Comparison of ENCODE assay signal across 16 mouse cellular contexts in genomic region chr4:101438271-101438670, GRCm38 (mm10). TPM values are rescaled to one million over a fixed set of nuclear protein-coding genes. Genes with fewer than 3 reads are reported as not detected.
DNase-seq lines count a peak whose midpoint lies in the region; ATAC-seq and TF ChIP-seq lines count a peak whose summit lies in the region.
"Had no signal": no experiment of that assay in that cellular context is flagged by ENCODE, and none has a peak within 500 bp of the region (broad histone marks: within the 10 kb centered on the region; RNA-seq: fewer than 3 reads in every experiment).

No protein-coding gene starts in this region.

- ATAC-seq in kidney, embryonic 14.5 days (ENCODE audit: low FRiP score, low TSS enrichment), result no peak
- ATAC-seq: forebrain, embryonic 15.5 days had no signal

- no peaks in the 10 kb centered on the region for H3K79me2 ChIP-seq in heart, adult 2 months (replicated peaks; ENCODE audit: control insufficient read depth, insufficient read depth, low read length)

- TF ChIP-seq EP300 in heart, adult 2 months (IDR thresholded peaks at IDR 0.05; ENCODE audit: insufficient read depth, low read depth, low read length), result no peak

- H3K9ac ChIP-seq in heart, adult 2 months (ENCODE audit: low read depth, low read length), result no peak overlapping the region
- H3K9ac ChIP-seq in kidney, embryonic 14.5 days (ENCODE audit: low read depth, low read length), result no peak overlapping the region
- H3K9ac ChIP-seq: forebrain, embryonic 15.5 days; liver, embryonic 15.5 days had no signal

- TF ChIP-seq POLR2A in heart, adult 2 months (IDR thresholded peaks at IDR 0.05; ENCODE audit: insufficient read depth, low read depth, low read length), result no peak

- TF ChIP-seq CTCF in heart, adult 2 months (IDR thresholded peaks at IDR 0.05), result no peak

- no peaks in the 10 kb centered on the region for H3K36me3 ChIP-seq in heart, adult 2 months (ENCODE audit: control insufficient read depth, insufficient read depth, low read length)
- no peaks in the 10 kb centered on the region for H3K36me3 ChIP-seq in kidney, embryonic 14.5 days (ENCODE audit: control insufficient read depth, insufficient read depth, low read length)
- H3K36me3 ChIP-seq: forebrain, embryonic 15.5 days; liver, embryonic 15.5 days had no signal

- WGBS in heart, adult 2 months, result 32% methylated on average over 8 of the region's 8 CpGs
- WGBS in kidney, embryonic 14.5 days, result 59% methylated on average over 8 of the region's 8 CpGs

- H3K4me3 ChIP-seq in heart, adult 2 months, result no peak overlapping the region
- no peak overlapping the region for H3K4me3 ChIP-seq in kidney, embryonic 14.5 days (ENCODE audit: low read length)
- H3K4me3 ChIP-seq: forebrain, embryonic 15.5 days; hindbrain, embryonic 10.5 days; liver, embryonic 15.5 days; midbrain, embryonic 10.5 days; myocyte had no signal

- DNase-seq in cerebellum, adult 11-12 months, result peak; percentile 70
- no peak for DNase-seq in cerebellum, postnatal 4 days (ENCODE audit: low spot score in 2 of 2)
- DNase-seq in cerebellum, adult 18-20 months, result peak; percentile 69
- peak; percentile 32 to 73 for DNase-seq in heart, adult 2 months
- peak; percentile 80 to 82 for DNase-seq in heart, postnatal 10 days
- DNase-seq in layer of hippocampus, postnatal 36 days, result no peak
- no peak for DNase-seq in layer of hippocampus, adult 9-11 months
- DNase-seq: adrenal gland, postnatal 14 days; kidney, adult 18-20 months; left cerebral cortex, postnatal 4 days had no signal

- no peaks in the 10 kb centered on the region for H3K27me3 ChIP-seq in heart, adult 2 months (ENCODE audit: control insufficient read depth, insufficient read depth, low read length)
- H3K27me3 ChIP-seq in kidney, embryonic 14.5 days (ENCODE audit: control insufficient read depth, insufficient read depth, low read length), result no peaks in the 10 kb centered on the region
- H3K27me3 ChIP-seq: forebrain, embryonic 15.5 days; liver, embryonic 15.5 days had no signal

- peaks cover 8% of the 10 kb centered on the region for H3K4me1 ChIP-seq in heart, adult 2 months (ENCODE audit: control insufficient read depth, insufficient read depth, low read length)
- no peaks in the 10 kb centered on the region for H3K4me1 ChIP-seq in kidney, embryonic 14.5 days (ENCODE audit: control insufficient read depth, insufficient read depth, low read length)
- H3K4me1 ChIP-seq: liver, embryonic 15.5 days had no signal

- intact Hi-C loops in heart, adult 2 months (cut with DNase I), result no loop called here
- intact Hi-C loops in heart, postnatal 10 days (cut with DNase I), result loop anchor here (5.0 kb wide), 1 partner anchor 46 kb away; no protein-coding TSS in a partner anchor

- no peaks in the 10 kb centered on the region for H3K9me3 ChIP-seq in kidney, embryonic 14.5 days (ENCODE audit: control insufficient read depth, low read length)
- H3K9me3 ChIP-seq: forebrain, embryonic 15.5 days; hindbrain, embryonic 10.5 days; liver, embryonic 15.5 days; midbrain, embryonic 10.5 days had no signal

- peak overlapping the region; percentile 47 for H3K27ac ChIP-seq in heart, adult 2 months
- no peak overlapping the region for H3K27ac ChIP-seq in kidney, embryonic 14.5 days (ENCODE audit: low read depth, low read length)
- H3K27ac ChIP-seq: hindbrain, embryonic 10.5 days; liver, embryonic 15.5 days; midbrain, embryonic 10.5 days had no signal

- H3K4me2 ChIP-seq in kidney, embryonic 14.5 days (replicated peaks; ENCODE audit: low read depth, low read length), result no peak overlapping the region
- H3K4me2 ChIP-seq: forebrain, embryonic 15.5 days; liver, embryonic 15.5 days had no signal

RNA-seq across cellular contexts. Expression of gene Ak4, which starts 19.2 kb away (rescaled TPM):
- 10 to 100 TPM; 31.8 to 32.0 TPM for total RNA-seq in heart, adult 2 months (2021)
- polyA plus RNA-seq in heart, adult 2 months (2012; rRNA removed), result 11.1 and 31.3 TPM in 2 replicates
- 10 to 100 TPM; 10.1 to 14.5 TPM for total RNA-seq in heart, postnatal 10 days (2021)
- polyA plus RNA-seq in kidney, embryonic 14.5 days (2014; fragmentation: Nextera tagmentation; extraction: Ambion mirVana), result 5.1 and 5.3 TPM in 2 replicates
- 10 to 100 TPM; 78.1 to 95.3 TPM for total RNA-seq in layer of hippocampus, postnatal 36 days (2021)

RNA-seq across cellular contexts. Expression of gene Dnajc6, which starts 58.2 kb away (rescaled TPM):
- total RNA-seq in heart, adult 2 months (2021), result under 1 TPM; 0.29 to 0.41 TPM
- polyA plus RNA-seq in heart, adult 2 months (2012; rRNA removed), result 0.35 and 1.2 TPM in 2 replicates
- under 1 TPM; 0.50 to 0.55 TPM for total RNA-seq in heart, postnatal 10 days (2021)
- polyA plus RNA-seq in kidney, embryonic 14.5 days (2014; fragmentation: Nextera tagmentation; extraction: Ambion mirVana), result 0.30 and 0.74 TPM in 2 replicates
- 100 to 1,000 TPM; 310 to 321 TPM for total RNA-seq in layer of hippocampus, postnatal 36 days (2021)

Comparison
In these comparisons a context has a peak if more than half of its experiments do, and no peak if none do; other contexts are left out.
1. DNase-seq: peak in cerebellum, adult 11-12 months (single experiment), cerebellum, adult 18-20 months (2 of 2), heart, adult 2 months (2 of 2) and heart, postnatal 10 days (2 of 2); none in cerebellum, postnatal 4 days (0 of 2), layer of hippocampus, postnatal 36 days (0 of 2) and layer of hippocampus, adult 9-11 months (single experiment).
2. RNA of gene Dnajc6, which starts 58.2 kb away (total RNA-seq): 310 to 321 TPM in layer of hippocampus, postnatal 36 days; 0.50 to 0.55 TPM in heart, postnatal 10 days and 0.29 to 0.41 TPM in heart, adult 2 months; every median in the first group is over 100 times any median in the second.